Mouse (Mus musculus): Measurements from ENCODE around the gene Cd80. TPM values are rescaled to one million over a fixed set of nuclear protein-coding genes. Genes with fewer than 3 reads are reported as not detected.
"Not testable (repeated sequence)": the region's sequence is repeated elsewhere in the genome, so short reads cannot be mapped to it uniquely, and the experiment has no call there.

The Cd80 gene
- total and polyA plus RNA-seq, 3 experiments: 3.0 to 77.0 (median 5.3) TPM

GRCm38 (mm10) chr16:38472507-38472873 lies 17.1 kb downstream of the Cd80 start:
- no peak overlapping the region; the same call in 1 of the 2 replicates for H3K4me3 ChIP-seq (ENCODE audit: low read depth, low read length)
- H3K4me1 ChIP-seq (ENCODE audit: insufficient read depth, low read depth, low read length): peaks cover 94% of the 10 kb centered on the region
- TF ChIP-seq GATA2 (IDR thresholded peaks at IDR 0.05; ENCODE audit: borderline replicate concordance, low read depth, low read length): no peak
- TF ChIP-seq TAL1 (conservative IDR thresholded peaks at IDR 0.05; ENCODE audit: low read depth, low read length): peak; percentile 54
- ATAC-seq (ENCODE audit: extremely low read depth, insufficient number of reproducible peaks, low FRiP score, poor library complexity, severe bottlenecking): no peak
- H3K36me3 ChIP-seq (replicated peaks): peaks cover 16% of the 10 kb centered on the region
- no peaks in the 10 kb centered on the region for H3K9me3 ChIP-seq (replicated peaks)
- H3K27me3 ChIP-seq (ENCODE audit: insufficient read depth, low read length): no peaks in the 10 kb centered on the region
- DNase-seq (ENCODE audit: low spot score): no peak

GRCm38 (mm10) chr16:38473661-38474060 lies 18.3 kb downstream of the Cd80 start:
- Histone ChIP-seq H3K4me3 (ENCODE audit: low read depth, low read length) (no peak overlapping the region; the same call in 1 of the 2 replicates), H3K27me3 (ENCODE audit: insufficient read depth, low read length) (no peaks in the 10 kb centered on the region), H3K9me3 (replicated peaks) (no peaks in the 10 kb centered on the region), H3K4me1 (ENCODE audit: insufficient read depth, low read depth, low read length) (peaks cover 86% of the 10 kb centered on the region), H3K36me3 (replicated peaks) (peaks cover 19% of the 10 kb centered on the region)
- DNase-seq (ENCODE audit: low spot score) (no peak), ATAC-seq (ENCODE audit: extremely low read depth, insufficient number of reproducible peaks, low FRiP score, poor library complexity, severe bottlenecking) (peak; percentile 18; the same call in 1 of the 2 replicates)
- TF ChIP-seq POLR2AphosphoS5 (IDR thresholded peaks at IDR 0.05; ENCODE audit: insufficient replicate concordance, low read depth, low read length): no peak
- TF ChIP-seq CTCF (IDR thresholded peaks at IDR 0.05; ENCODE audit: low read depth, low read length): no peak
- TF ChIP-seq TAL1 (conservative IDR thresholded peaks at IDR 0.05; ENCODE audit: low read depth, low read length): no peak

- DNase-seq (ENCODE audit: low spot score) (no peak), ATAC-seq (ENCODE audit: extremely low read depth, insufficient number of reproducible peaks, low FRiP score, poor library complexity, severe bottlenecking) (no peak)
- Histone ChIP-seq H3K27me3 (ENCODE audit: insufficient read depth, low read length) (no peaks in the 10 kb centered on the region), H3K36me3 (replicated peaks) (peaks cover 17% of the 10 kb centered on the region), H3K9me3 (replicated peaks) (no peaks in the 10 kb centered on the region), H3K4me3 (ENCODE audit: low read depth, low read length) (no peak overlapping the region), H3K4me1 (ENCODE audit: insufficient read depth, low read depth, low read length) (peaks cover 75% of the 10 kb centered on the region)
- TF ChIP-seq CTCF (IDR thresholded peaks at IDR 0.05; ENCODE audit: low read depth, low read length) (no peak), GATA1 (IDR thresholded peaks at IDR 0.05; ENCODE audit: borderline replicate concordance, low read length) (no peak), POLR2AphosphoS5 (IDR thresholded peaks at IDR 0.05; ENCODE audit: insufficient replicate concordance, low read depth, low read length) (no peak), GATA2 (IDR thresholded peaks at IDR 0.05; ENCODE audit: borderline replicate concordance, low read depth, low read length) (no peak), TAL1 (conservative IDR thresholded peaks at IDR 0.05; ENCODE audit: low read depth, low read length) (no peak)
These were observed 19.4 kb downstream of the Cd80 start for GRCm38 (mm10) chr16:38474677-38475286.

- TF ChIP-seq GATA2 (IDR thresholded peaks at IDR 0.05; ENCODE audit: borderline replicate concordance, low read depth, low read length) (no peak), GATA1 (IDR thresholded peaks at IDR 0.05; ENCODE audit: borderline replicate concordance, low read length) (no peak), CTCF (IDR thresholded peaks at IDR 0.05; ENCODE audit: low read depth, low read length) (no peak), POLR2AphosphoS5 (IDR thresholded peaks at IDR 0.05; ENCODE audit: insufficient replicate concordance, low read depth, low read length) (no peak), TAL1 (conservative IDR thresholded peaks at IDR 0.05; ENCODE audit: low read depth, low read length) (no peak)
- Histone ChIP-seq H3K4me1 (ENCODE audit: insufficient read depth, low read depth, low read length) (peaks cover 72% of the 10 kb centered on the region), H3K9me3 (replicated peaks) (no peaks in the 10 kb centered on the region), H3K4me3 (ENCODE audit: low read depth, low read length) (peak overlapping the region; percentile 4; the same call in 1 of the 2 replicates), H3K36me3 (replicated peaks) (peaks cover 15% of the 10 kb centered on the region), H3K27me3 (ENCODE audit: insufficient read depth, low read length) (no peaks in the 10 kb centered on the region)
- DNase-seq (ENCODE audit: low spot score) (no peak), ATAC-seq (ENCODE audit: extremely low read depth, insufficient number of reproducible peaks, low FRiP score, poor library complexity, severe bottlenecking) (no peak)
These were observed 20.4 kb downstream of the Cd80 start for GRCm38 (mm10) chr16:38475681-38476311.

GRCm38 (mm10) chr16:38476312-38477240 lies 21.2 kb downstream of the Cd80 start:
- TF ChIP-seq GATA1 (IDR thresholded peaks at IDR 0.05; ENCODE audit: borderline replicate concordance, low read length) (no peak), TAL1 (conservative IDR thresholded peaks at IDR 0.05; ENCODE audit: low read depth, low read length) (no peak), GATA2 (IDR thresholded peaks at IDR 0.05; ENCODE audit: borderline replicate concordance, low read depth, low read length) (no peak), CTCF (IDR thresholded peaks at IDR 0.05; ENCODE audit: low read depth, low read length) (no peak), POLR2AphosphoS5 (IDR thresholded peaks at IDR 0.05; ENCODE audit: insufficient replicate concordance, low read depth, low read length) (no peak)
- H3K4me1 ChIP-seq (ENCODE audit: insufficient read depth, low read depth, low read length): peaks cover 71% of the 10 kb centered on the region
- no peak for ATAC-seq (ENCODE audit: extremely low read depth, insufficient number of reproducible peaks, low FRiP score, poor library complexity, severe bottlenecking)
- peaks cover 15% of the 10 kb centered on the region for H3K36me3 ChIP-seq (replicated peaks)
- H3K9me3 ChIP-seq (replicated peaks): no peaks in the 10 kb centered on the region
- no peak for DNase-seq (ENCODE audit: low spot score)
- H3K4me3 ChIP-seq (ENCODE audit: low read depth, low read length): peak overlapping the region; percentile 4; the same call in 1 of the 2 replicates
- no peaks in the 10 kb centered on the region for H3K27me3 ChIP-seq (ENCODE audit: insufficient read depth, low read length)

GRCm38 (mm10) chr16:38477241-38477608 lies 21.9 kb downstream of the Cd80 start:
- H3K4me1 ChIP-seq (ENCODE audit: insufficient read depth, low read depth, low read length): peaks cover 71% of the 10 kb centered on the region
- H3K4me3 ChIP-seq (ENCODE audit: low read depth, low read length): not testable (repeated sequence)

More at GRCm38 (mm10) chr16:38477241-38477608, 21.9 kb downstream of the Cd80 start:
- H3K36me3 ChIP-seq (replicated peaks): peaks cover 15% of the 10 kb centered on the region
- H3K27me3 ChIP-seq (ENCODE audit: insufficient read depth, low read length); ATAC-seq (ENCODE audit: extremely low read depth, insufficient number of reproducible peaks, low FRiP score, poor library complexity, severe bottlenecking); DNase-seq (ENCODE audit: low spot score); H3K9me3 ChIP-seq (replicated peaks): not testable (repeated sequence)

Data from G1E (cell line).